Mouse (Mus musculus): ENCODE measurements around the gene Rngtt. TPM values are rescaled to one million over a fixed set of nuclear protein-coding genes. Genes with fewer than 3 reads are reported as not detected.
A peak's percentile ranks its signal among the peaks of the same experiment; 100 is the strongest.
"Not testable (repeated sequence)": the region's sequence is repeated elsewhere in the genome, so short reads cannot be mapped to it uniquely, and the experiment has no call there.

Gene Rngtt
- 10 to 100 TPM; 25.3 to 27.2 TPM for total RNA-seq (2021)

GRCm38 (mm10) chr4:33309764-33310757 lies at the start of gene Rngtt:
Gene Rngtt (plus strand): TSS chr4:33310311.
- DNase-seq (ENCODE audit: extremely low spot score in 1 of 2, low spot score in 1 of 2): peak; percentile 83 to 88

- no peak for DNase-seq (ENCODE audit: extremely low spot score in 1 of 2, low spot score in 1 of 2)
Observed at GRCm38 (mm10) chr4:33260311-33260710, 49.8 kb upstream of the Rngtt start.

GRCm38 (mm10) chr4:33261311-33261753 lies 48.8 kb upstream of the Rngtt start:
- DNase-seq (ENCODE audit: extremely low spot score in 1 of 2, low spot score in 1 of 2): peak in 1 of 2 experiments; percentile 16

GRCm38 (mm10) chr4:33262897-33263296 lies 47.2 kb upstream of the Rngtt start:
- DNase-seq (ENCODE audit: extremely low spot score in 1 of 2, low spot score in 1 of 2): no peak

DNA sequence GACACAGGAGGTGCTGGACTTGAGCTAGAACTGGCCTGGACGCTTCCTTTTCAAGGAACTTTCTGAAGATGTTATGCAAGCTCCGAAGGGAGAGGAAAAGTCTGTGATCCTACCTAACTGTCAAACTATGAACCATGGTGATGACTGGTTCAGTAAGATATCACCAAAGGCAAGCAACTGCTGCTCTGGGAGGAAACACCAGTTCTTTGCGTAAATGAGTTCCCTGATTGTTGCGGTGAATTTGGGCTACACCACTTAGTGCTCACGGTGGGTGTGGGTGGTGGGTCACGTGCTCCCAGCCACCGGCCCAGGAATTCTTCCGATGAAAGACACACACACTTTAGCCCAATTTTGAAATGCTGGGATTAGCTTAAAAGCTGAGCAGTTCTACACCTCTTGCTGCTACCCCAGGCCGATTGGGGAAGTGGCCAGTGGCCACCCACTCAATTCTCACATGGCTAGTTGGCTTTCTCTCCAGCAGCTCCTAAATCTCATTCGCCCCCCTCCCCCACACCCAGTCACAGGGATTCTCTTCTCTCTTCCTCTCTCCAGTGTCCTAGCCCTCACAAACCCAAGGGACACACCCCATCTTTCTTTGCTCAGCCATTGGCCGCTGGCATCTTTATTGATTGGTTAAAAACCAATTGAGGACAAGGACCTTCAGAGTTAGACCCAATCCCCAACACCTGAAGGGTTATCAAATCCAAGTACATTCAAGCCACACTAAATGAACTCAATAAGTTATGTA lies 45.0 kb upstream of the Rngtt start:
- DNase-seq (ENCODE audit: extremely low spot score in 1 of 2, low spot score in 1 of 2): no peak

DNA sequence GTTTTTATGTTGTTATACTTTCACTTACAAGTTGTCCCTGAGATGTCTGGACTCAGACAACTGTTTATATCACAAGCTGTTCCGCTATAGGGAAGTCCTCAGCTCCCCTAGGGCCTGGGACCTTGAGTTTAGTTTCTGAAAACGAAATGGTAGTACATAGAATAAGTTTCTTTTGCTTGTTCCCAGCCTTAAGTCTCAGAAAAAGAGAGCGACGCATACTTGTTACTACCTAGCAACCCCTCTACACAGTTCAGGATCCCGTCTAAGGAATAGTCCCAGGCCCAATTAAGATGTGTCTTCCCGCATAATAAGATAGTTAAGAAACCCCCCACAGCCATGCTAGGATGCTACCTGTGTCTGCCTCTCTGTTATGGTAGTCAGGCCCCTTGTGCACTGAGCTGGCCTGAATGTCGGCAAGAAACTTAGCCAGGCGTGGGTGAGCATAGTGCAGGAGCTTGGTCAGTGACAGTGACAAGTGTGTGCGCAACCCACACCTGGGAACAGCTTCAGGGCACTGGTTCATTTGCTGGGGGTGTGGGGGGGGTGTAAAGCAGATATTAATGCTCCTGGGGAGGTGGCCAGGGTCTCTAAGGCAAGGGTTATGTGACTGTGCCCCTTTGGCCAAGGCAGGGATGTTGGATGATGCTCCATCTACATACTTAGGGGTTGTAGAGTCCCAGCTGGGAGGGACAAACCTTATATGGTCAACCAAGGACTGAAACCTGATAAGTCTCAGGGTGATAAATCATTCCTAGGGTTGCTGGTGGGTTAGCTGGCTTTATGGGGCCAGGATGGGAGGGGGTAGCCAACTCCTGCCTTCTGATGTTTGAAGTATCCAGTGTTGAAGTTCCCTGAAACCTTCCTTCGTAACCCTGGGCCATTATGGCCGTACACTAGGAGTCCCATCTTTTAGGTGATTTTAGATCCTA lies 39.5 kb upstream of the Rngtt start:
- DNase-seq (ENCODE audit: extremely low spot score in 1 of 2, low spot score in 1 of 2): no peak

DNA sequence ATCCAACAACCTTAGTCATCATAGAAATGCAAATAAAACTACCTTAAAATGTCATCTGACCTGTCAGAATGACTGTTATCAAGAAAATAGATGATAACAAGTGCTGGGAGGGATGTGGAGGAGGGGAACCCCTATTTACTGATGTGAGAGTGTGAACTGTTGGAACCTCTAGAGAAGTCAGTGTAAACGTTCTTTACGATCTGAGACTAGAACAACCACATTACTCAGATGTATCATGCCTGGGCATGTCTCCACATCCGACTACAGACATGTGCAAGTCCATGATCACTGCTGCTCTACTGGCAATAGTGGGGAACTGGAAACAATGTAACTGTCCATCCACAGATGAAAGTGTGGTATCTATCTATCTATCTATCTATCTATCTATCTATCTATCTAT lies 36.7 kb upstream of the Rngtt start:
- no peak for DNase-seq (ENCODE audit: extremely low spot score in 1 of 2, low spot score in 1 of 2)

DNA sequence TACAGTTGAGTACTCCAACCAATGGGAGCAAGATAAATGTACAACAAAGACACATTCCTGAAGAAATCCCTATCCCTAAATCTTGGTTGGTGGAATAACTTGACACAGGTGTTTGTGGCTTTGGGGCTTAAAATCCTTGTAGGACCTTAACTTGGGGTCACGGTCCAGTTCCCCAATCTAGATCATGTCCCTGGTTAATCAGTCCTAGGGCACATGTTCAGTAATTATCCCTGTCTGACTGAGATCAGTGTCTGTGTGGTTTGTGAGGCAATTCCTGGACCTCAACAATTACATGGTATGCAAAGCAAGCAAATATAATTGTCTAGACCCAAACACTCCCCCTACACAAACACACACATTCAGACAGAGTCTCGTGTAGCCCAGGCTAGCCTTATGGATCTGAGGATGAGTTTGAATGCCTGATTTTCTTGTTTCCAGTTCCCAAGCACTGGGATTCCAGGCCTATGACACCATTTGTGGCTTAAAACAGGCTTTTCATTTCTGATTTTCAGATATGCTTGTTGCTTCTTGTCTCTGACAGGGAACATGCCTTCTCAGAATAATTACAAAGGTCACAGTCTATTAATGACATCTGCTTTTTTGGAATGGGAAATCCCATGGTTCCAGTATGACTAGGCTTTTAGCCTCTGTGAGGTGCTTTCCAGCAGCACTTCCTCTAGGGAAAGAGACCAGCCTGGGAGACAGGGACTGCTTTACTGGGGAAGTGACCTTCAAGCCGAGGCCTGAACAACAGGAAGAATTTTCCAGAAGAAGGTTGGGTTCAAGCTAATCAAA lies 28.0 kb upstream of the Rngtt start:
- no peak for DNase-seq (ENCODE audit: extremely low spot score in 1 of 2, low spot score in 1 of 2)

DNA sequence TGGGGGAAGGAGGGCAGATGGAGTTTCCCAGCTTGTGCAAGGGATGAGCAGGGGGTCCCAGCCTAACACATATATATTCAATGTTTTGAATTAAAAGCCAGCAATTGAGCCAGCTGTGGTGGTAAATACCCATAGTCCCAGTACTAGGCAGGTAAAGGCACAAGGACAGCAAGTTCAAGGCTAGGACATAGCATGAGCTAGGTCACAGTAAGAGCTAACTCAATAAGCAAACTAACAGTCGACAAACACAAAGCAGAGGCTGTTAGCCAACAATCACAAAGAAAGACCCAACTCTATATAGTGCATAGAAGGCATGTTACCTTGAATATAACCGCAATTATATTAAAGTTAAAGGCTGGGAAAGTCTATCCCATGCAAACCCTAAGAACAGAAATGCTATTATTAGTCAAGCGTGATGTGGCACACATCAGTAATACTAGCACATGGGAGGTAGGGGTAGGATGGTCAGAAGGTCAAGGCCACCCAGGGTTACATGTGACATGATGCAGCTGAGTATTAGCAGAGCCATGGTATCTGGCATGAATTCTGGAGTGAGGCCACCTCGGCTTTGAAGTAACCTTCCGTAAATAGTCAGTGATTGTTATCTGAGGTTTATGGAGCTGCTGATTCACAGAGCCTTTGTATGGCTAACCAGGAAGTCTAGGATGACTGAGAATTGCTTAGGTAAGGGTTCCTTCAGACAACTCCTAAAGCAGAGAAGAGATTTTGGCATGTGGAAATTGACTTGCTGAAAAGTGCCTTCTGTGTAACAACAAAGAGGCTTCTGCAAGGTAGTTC lies 25.8 kb upstream of the Rngtt start:
- DNase-seq (ENCODE audit: extremely low spot score in 1 of 2, low spot score in 1 of 2): no peak

- DNase-seq (ENCODE audit: extremely low spot score in 1 of 2, low spot score in 1 of 2): no peak
Observed at GRCm38 (mm10) chr4:33285448-33285847, 24.7 kb upstream of the Rngtt start.

DNA sequence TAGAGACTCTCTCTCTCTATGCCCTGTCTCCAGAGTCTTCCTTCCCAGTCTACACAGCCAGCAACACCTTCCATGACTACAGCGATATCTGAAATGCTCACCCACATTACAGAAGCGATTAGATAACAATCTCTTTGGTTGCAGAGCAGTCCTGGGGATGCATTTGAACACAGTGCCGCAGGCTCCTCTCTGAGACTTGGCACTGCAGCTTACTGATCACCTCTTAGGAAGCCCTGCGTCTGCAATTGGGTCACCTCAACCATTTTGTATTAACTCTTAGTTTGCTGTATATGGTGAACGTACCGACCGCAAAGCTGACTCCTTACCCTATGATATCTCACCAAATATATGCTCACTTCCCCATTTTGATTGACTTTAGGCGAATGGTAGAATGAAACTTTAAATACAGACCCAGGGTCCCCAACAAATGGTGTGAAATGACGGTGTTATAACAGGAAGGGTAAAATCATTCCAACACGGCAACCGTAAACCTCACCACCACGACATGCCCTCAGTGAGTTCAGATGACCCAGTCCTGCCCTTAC lies 20.9 kb upstream of the Rngtt start:
- no peak for DNase-seq (ENCODE audit: extremely low spot score in 1 of 2, low spot score in 1 of 2)

DNA sequence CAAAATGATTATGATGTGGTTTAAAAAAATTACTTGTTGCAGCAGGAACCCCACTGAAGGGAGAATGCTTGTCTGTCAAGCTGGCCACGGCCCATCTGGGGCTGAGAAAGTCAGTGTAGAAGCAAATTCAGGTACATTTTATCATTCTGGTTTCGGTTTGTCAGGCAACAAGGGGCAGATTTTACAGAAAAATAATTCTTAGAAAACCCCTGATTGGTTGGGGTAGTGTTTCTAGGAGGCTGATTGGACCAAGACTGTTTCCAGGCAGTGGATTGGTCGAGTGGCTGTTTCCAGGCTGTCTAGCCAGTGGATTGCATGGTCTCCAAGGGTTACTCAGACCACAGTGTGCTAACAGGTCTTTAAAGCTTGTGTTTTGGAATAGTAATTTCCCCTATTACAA lies 20.1 kb upstream of the Rngtt start, which contains the start of gene Pnrc1:
Gene Pnrc1 (minus strand): TSS at position 162 of the 400 bp plus-strand sequence.
- no peak for DNase-seq (ENCODE audit: extremely low spot score in 1 of 2, low spot score in 1 of 2)

- DNase-seq (ENCODE audit: extremely low spot score in 1 of 2, low spot score in 1 of 2): no peak
Observed at GRCm38 (mm10) chr4:33290878-33291277, 19.2 kb upstream of the Rngtt start.

- peak; percentile 67 to 88 for DNase-seq (ENCODE audit: extremely low spot score in 1 of 2, low spot score in 1 of 2)
Observed at GRCm38 (mm10) chr4:33292409-33293370, 17.4 kb upstream of the Rngtt start.

GRCm38 (mm10) chr4:33300891-33301665 lies 9.0 kb upstream of the Rngtt start:
- not testable (repeated sequence) for DNase-seq (ENCODE audit: extremely low spot score in 1 of 2, low spot score in 1 of 2)

DNA sequence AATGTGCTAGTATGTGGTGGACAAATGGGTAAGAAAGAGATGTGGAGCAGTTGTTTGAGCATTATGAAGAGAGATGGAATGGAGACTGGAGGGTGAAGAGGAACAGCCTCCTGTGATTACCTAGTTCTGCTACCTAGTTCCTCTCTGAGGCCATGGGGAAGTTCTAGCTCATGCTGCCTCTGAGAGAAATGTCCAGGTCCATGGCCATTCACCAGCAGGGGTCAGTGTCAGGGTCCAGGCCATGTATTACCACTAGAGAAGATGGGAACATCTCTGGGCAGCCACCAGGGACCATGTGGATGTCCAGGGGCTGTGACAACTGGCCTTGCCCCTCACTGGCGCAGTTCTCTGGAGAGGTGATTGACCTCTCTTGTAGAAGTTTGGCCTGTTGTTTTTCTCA lies 7.1 kb upstream of the Rngtt start:
- DNase-seq (ENCODE audit: extremely low spot score in 1 of 2, low spot score in 1 of 2): no peak

All from layer of hippocampus, postnatal 25 days (tissue).